Mouse (Mus musculus) midbrain, postnatal 0 days (tissue): ENCODE results near the gene Mad1l1. TPM values are rescaled to one million over a fixed set of nuclear protein-coding genes. Genes with fewer than 3 reads are reported as not detected.
A peak's percentile ranks its signal among the peaks of the same experiment; 100 is the strongest.

Source experiments
- ATAC-seq: fragments of 200-750 bp; cut with Nextera tagmentation; 2 replicates; pipeline ENCODE4 v1.8.0; 2017; ENCODE audit warnings: moderate number of reproducible peaks, mild to moderate bottlenecking, moderate TSS enrichment, moderate library complexity; ENCODE audit not compliant: low FRiP score
- DNase-seq: peaks from one replicate; pipeline ENCODE4 v3.0.0-alpha.2; 2015; ENCODE audit warnings: low spot score
- H3K27ac ChIP-seq: fragments of 300-500 bp; sonication (generic); 2 replicates; pipeline ENCODE4 v1.5.1; 2014; ENCODE audit warnings: low read depth, mild to moderate bottlenecking, low read length, mixed read lengths
- H3K27me3 ChIP-seq: fragments of 300-500 bp; sonication (generic); 2 replicates; pipeline ENCODE4 v1.6.1; 2014; ENCODE audit warnings: low read length, control low read depth, mixed read lengths; ENCODE audit not compliant: insufficient read depth
- H3K36me3 ChIP-seq: fragments of 300-500 bp; sonication (generic); 2 replicates; pipeline ENCODE4 v1.6.1; 2014; ENCODE audit warnings: low read length, control low read depth, mixed read lengths; ENCODE audit not compliant: insufficient read depth
- H3K4me1 ChIP-seq: fragments of 300-500 bp; sonication (generic); 2 replicates; pipeline ENCODE4 v1.6.1; 2014; ENCODE audit warnings: mild to moderate bottlenecking, control low read depth, antibody characterized with exemption, low read length, mixed read lengths; ENCODE audit not compliant: insufficient read depth
- H3K4me2 ChIP-seq: fragments of 300-500 bp; sonication (generic); 2 replicates; pipeline ENCODE4 v1.6.1; 2014; ENCODE audit warnings: low read depth, mild to moderate bottlenecking, low read length, mixed read lengths; ENCODE audit not compliant: poor library complexity, severe bottlenecking
- H3K4me3 ChIP-seq: fragments of 300-500 bp; sonication (generic); 2 replicates; pipeline ENCODE4 v1.5.1; 2014; ENCODE audit warnings: low read depth, mild to moderate bottlenecking, low read length, moderate library complexity
- H3K9ac ChIP-seq: fragments of 300-500 bp; sonication (generic); replicated peaks from 2 replicates; pipeline ENCODE4 v1.6.1; 2014; ENCODE audit warnings: mild to moderate bottlenecking, low read length, moderate library complexity, mixed read lengths; ENCODE audit not compliant: poor library complexity, severe bottlenecking
- H3K9me3 ChIP-seq: fragments of 300-500 bp; sonication (generic); 2 replicates; pipeline ENCODE4 v1.6.1; 2016; ENCODE audit warnings: low read length, control low read depth
- CTCF ChIP-seq: IDR thresholded peaks from 2 replicates; pipeline ENCODE4 v1.5.1; 2016; ENCODE audit warnings: antibody characterized with exemption, mild to moderate bottlenecking
- WGBS: fragments of 180-500 bp; shearing (Covaris S2); extraction: QIAGEN DNeasy Blood & Tissue Kit; methylation state at CpG from one replicate; pipeline ENCODE4 v1.1.7; 2014; 5-methylcytosine and 5-hydroxymethylcytosine counted together
- polyA plus RNA-seq: library from polyadenylated mRNA; unstranded; fragments of >200 nt; fragmentation: Nextera tagmentation; extraction: Ambion mirVana; gene quantifications from 2 replicates; pipeline ENCODE4 v1.2.1, GENCODE M21; 2015
- total RNA-seq: library from RNA; depleted of rRNA; stranded (reverse); fragments of >200 nt; gene quantifications from 2 replicates; pipeline ENCODE4 v1.2.3, GENCODE M21; 2014

Mad1l1 gene
- total and polyA plus RNA-seq, 2 experiments from 2014 or later, result 25.9 to 33.5 TPM

DNA sequence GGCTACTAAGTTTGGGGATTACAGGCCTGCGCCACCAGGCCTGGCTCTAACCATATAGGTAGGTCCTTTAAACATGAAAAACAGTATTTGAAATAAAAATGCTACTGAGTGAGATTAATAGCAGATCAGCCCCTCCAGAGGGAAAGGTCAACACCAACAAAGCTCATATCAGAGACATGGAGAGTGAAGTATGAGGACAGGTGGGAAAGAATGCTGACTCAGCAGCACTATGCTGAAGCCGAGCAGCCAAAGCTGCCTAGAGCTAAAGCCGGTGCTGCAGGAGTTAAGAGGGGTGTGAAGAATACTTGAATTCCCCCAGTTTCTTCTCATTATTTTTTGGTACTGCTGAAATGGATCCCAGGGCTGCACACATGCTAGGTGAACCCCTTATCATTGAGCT is 268.9 kb downstream of the Mad1l1 start:
- Histone ChIP-seq H3K9me3 (no peaks in the 10 kb centered on the region), H3K36me3 (no peaks in the 10 kb centered on the region), H3K27me3 (no peaks in the 10 kb centered on the region), H3K4me2 (no peak overlapping the region), H3K4me3 (no peak overlapping the region), H3K9ac (no peak overlapping the region), H3K27ac (no peak overlapping the region), H3K4me1 (no peaks in the 10 kb centered on the region)
- no peak for DNase-seq
- TF ChIP-seq CTCF, result no peak
- WGBS, result 88% methylated on average over 3 of the region's 3 CpGs
- no peak for ATAC-seq

DNA sequence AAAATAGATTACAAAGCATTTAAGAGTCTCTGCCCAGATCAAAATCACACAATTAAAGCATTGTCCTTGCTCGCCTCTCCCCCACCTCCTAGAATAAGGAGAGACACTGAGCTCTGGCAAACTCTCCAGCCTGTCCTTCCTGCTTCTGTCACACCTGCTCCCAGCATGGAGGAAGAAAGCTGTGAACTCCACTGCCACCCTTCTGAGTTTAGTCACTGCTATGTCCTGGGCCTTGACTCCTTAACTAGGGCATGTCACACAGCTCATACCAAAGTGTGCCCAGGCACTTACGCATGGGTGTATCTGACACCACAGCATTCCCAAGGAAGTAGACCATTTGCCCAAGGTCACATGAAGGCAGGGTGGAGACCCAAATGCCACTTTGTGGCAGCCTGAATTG is 275.9 kb downstream of the Mad1l1 start:
- TF ChIP-seq CTCF, result no peak
- 81% methylated on average over 2 of the region's 2 CpGs for WGBS
- no peaks in the 10 kb centered on the region for H3K9me3 ChIP-seq
- no peak for ATAC-seq
- no peaks in the 10 kb centered on the region for H3K4me1 ChIP-seq
- no peak overlapping the region for H3K9ac ChIP-seq
- no peak overlapping the region for H3K27ac ChIP-seq
- no peaks in the 10 kb centered on the region for H3K27me3 ChIP-seq
- H3K4me3 ChIP-seq, result no peak overlapping the region
- no peak for DNase-seq
- H3K36me3 ChIP-seq, result no peaks in the 10 kb centered on the region
- no peak overlapping the region for H3K4me2 ChIP-seq

DNA sequence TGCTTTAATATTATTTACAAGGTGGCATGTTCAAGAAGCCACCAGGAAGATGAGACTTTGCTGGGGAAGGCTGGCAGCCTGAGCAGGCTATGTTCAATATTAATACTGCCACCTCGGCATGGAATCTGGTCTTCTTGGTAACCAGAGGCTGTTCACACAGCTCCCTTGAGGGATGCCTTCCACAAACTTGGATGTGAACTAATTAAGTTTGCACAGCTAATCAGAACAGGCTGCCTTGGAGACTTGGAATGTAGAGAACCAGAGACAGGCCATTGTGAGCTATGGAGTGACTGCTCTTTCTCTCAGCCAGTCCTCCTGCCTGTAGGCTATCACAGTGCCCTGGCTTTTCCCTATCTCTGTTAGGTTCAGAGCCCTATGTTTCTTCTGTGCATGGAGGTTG is 278.4 kb downstream of the Mad1l1 start:
- no peaks in the 10 kb centered on the region for H3K4me1 ChIP-seq
- no peak overlapping the region for H3K9ac ChIP-seq
- ATAC-seq (no peak), DNase-seq (peak; percentile 67)
- no peaks in the 10 kb centered on the region for H3K9me3 ChIP-seq
- no peak for TF ChIP-seq CTCF
- H3K27ac ChIP-seq, result no peak overlapping the region
- no peak overlapping the region for H3K4me3 ChIP-seq
- H3K36me3 ChIP-seq, result no peaks in the 10 kb centered on the region
- no peaks in the 10 kb centered on the region for H3K27me3 ChIP-seq
- 50% methylated on average over 1 of the region's 1 CpGs for WGBS
- H3K4me2 ChIP-seq, result no peak overlapping the region

- no peak overlapping the region for H3K4me2 ChIP-seq
- H3K36me3 ChIP-seq, result no peaks in the 10 kb centered on the region
- TF ChIP-seq CTCF, result peak; percentile 50
- no peak overlapping the region for H3K9ac ChIP-seq
- 86% methylated on average over 3 of the region's 3 CpGs for WGBS
- H3K4me3 ChIP-seq, result no peak overlapping the region
- no peaks in the 10 kb centered on the region for H3K27me3 ChIP-seq
- no peaks in the 10 kb centered on the region for H3K9me3 ChIP-seq
- no peak overlapping the region for H3K27ac ChIP-seq
- no peak for DNase-seq
- no peak for ATAC-seq
- H3K4me1 ChIP-seq, result no peaks in the 10 kb centered on the region
Measured at GRCm38 (mm10) chr5:140042002-140042611, 279.2 kb downstream of the Mad1l1 start.

DNA sequence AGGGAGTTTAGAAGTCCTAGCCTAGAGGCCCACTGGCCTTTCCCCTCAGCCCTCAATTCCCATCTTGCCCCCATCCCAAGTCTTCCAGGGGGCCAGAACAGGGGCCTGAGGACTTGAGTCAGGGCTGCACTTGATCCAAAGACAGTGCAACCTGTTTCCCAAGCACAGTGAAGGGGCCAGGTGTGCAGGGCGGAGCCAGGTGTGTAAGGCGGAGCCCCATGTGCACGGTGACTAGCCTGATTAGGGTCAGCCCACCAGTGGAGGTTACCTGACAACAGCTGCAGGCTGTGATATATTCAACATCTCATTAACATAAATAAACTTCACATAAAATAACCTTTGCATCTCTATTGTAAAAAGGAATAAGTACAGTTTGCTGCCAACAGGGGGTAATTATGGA is 280.3 kb downstream of the Mad1l1 start:
- TF ChIP-seq CTCF, result no peak
- Histone ChIP-seq H3K27me3 (no peaks in the 10 kb centered on the region), H3K27ac (no peak overlapping the region), H3K36me3 (no peaks in the 10 kb centered on the region), H3K4me1 (no peaks in the 10 kb centered on the region), H3K4me3 (no peak overlapping the region), H3K4me2 (no peak overlapping the region), H3K9me3 (no peaks in the 10 kb centered on the region), H3K9ac (no peak overlapping the region)
- WGBS, result 94% methylated on average over 3 of the region's 3 CpGs
- DNase-seq, result no peak
- ATAC-seq, result no peak

- no peaks in the 10 kb centered on the region for H3K4me1 ChIP-seq
- H3K9ac ChIP-seq, result no peak overlapping the region
- DNase-seq, result no peak
- H3K27me3 ChIP-seq, result no peaks in the 10 kb centered on the region
- peak; percentile 35 for TF ChIP-seq CTCF
- H3K9me3 ChIP-seq, result no peaks in the 10 kb centered on the region
- ATAC-seq, result no peak
- 82% methylated on average over 6 of the region's 6 CpGs for WGBS
- no peak overlapping the region for H3K4me2 ChIP-seq
- no peaks in the 10 kb centered on the region for H3K36me3 ChIP-seq
- H3K27ac ChIP-seq, result no peak overlapping the region
- no peak overlapping the region for H3K4me3 ChIP-seq
Measured at GRCm38 (mm10) chr5:140037587-140038233, 283.6 kb downstream of the Mad1l1 start.
